Mouse (Mus musculus) ovary, adult 2 months (tissue): ENCODE results near the gene Gm815. TPM values are rescaled to one million over a fixed set of nuclear protein-coding genes. Genes with fewer than 3 reads are reported as not detected.

Experiments used
- polyA plus RNA-seq: library from polyadenylated mRNA; depleted of rRNA; stranded (reverse); fragments of >200 nt; gene quantifications from 2 replicates; pipeline ENCODE4 v1.2.3, GENCODE M21; 2012; rRNA removed

Gene Gm815
- 0.26 and 0.29 TPM in 2 replicates for polyA plus RNA-seq

DNA sequence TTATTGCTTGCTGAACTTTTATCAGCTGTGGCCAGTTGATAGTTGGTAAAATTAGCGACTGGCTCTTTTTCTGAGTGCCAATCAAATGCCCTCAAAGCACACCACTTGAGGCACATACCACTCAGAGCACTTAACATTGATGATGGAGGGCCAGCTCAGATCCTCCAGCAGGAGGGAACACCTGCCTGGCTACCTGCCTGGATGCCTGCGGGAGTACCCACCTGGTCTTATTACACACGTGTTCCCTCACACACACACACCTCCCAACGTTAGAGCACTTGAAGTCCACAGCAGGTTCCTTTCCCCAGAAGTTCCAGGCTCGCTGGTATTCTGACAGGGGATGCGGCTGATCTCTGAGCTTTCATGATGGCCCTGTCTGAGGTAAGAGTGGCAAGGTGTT lies at the start of gene Gm815:
Gene Gm815 (plus strand): TSS at position 266 of the 400 bp plus-strand sequence.

